Mouse (Mus musculus): ENCODE measurements at regions not wholly inside any gene's neighbourhood (a gene's known extent, or its start where the extent isn't known, plus 50 kb on each side); places are given as distances from the start of the nearest gene placed in this dataset.
A peak's percentile ranks its signal among the peaks of the same experiment; 100 is the strongest.

- DNase-seq = peak; percentile 55
Measured at GRCm38 (mm10) chr12:61307396-61307795, 215.6 kb upstream of the Lrfn5 start.

- no peak for DNase-seq
Measured at GRCm38 (mm10) chr12:61322114-61322513, 200.8 kb upstream of the Lrfn5 start.

- no peak for DNase-seq
Measured at GRCm38 (mm10) chr12:61332164-61332563, 190.8 kb upstream of the Lrfn5 start.
